Mouse (Mus musculus): ENCODE data around the gene Mkrn2os.

Gene Mkrn2os

DNA sequence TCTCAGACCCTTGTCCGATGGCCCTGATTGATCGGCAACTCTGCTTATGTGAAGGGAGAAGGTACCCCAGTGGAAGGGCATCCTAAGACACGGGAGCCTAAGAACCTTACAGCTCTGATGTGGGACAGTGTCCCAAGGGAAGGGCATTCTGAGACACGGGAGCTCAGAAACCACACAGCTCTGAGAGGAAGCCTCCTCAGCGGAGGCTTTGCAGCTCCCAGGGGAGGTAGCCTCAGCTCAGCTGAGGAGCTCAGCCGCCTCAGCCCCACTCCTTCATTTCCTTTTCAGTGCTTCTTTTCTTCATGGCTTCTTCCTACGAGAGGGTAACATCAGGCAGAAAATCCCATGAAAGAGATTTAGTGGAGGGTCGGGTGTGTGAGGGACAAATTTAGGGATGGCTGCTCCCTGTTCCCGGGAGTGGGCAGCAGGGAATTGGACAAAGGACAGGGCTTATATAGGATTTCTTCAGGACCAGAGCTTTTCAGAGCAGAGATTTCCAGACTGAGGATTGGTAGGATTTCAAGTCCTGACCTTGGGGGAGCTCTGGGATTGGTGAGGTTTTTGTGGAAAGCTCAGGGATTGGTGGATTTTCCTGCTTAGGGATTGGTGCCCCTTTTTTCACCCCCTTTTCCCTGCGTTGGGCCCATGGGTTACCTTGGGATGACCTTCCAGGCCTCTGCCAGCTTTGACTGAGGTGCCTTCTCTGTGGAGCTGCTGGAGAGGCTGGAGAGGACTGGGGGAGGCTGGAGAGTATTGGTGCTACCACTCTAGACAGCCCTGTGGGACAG is 9.9 kb downstream of the Mkrn2os start:
- DNase-seq = no peak

DNA sequence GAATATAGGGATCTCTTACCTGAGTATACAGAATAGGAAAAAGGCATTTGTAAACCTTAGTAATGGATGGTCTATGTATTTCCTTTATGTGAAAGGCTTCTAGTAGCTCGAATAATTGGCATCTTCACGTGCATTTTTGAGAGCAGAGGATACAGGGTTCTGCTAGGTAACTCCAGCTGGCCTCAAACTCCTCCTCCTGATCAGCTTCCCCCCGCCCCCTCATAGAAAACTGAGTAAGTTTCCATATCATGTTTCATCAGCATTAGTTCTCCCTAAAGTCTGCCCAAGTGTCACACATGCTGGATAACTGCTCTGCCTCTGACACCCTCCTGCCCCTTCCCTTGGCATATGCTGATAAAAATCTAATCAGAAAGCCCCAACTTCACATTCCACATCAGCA is 11.6 kb downstream of the Mkrn2os start:
- no peak for DNase-seq

DNA sequence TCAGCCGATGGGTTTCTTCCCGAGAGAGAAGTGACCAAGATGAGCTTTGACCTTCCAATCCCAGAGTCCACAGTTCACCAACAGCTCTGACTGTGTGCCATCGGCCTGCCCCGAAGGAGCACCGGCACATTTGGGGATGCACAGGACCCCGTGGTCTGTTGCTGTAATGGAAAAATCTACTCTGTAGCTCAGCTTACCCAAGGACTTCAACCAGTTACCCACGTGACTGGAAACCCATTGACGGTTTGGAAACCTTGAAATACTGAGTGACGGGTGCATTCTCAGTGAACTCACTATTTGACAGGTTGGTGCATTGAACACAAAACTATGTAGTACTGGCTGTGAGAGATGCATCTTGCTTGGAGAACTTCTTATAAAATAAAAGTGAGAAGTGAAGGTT is 14.4 kb downstream of the Mkrn2os start:
- DNase-seq = no peak

DNA sequence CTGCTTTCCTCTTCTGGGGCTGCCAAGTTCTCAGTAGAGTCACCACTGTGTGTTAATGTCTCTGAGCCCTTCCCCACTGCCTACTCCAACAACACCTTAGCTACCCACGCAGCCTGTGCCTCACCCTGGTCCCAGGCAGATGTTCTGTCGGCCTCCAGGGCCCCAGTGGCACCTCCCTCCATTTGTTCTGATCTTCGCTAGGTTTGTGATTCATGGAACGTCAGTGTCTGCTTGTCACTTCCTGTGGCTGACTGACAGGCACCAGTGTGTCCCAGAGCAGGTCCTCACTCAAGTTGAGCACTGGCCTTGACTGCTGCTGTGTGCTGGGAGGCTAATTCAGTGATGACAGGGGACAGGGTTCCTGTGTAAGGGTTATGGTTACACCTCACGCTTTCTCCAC is 15.0 kb downstream of the Mkrn2os start:
- no peak for DNase-seq

DNA sequence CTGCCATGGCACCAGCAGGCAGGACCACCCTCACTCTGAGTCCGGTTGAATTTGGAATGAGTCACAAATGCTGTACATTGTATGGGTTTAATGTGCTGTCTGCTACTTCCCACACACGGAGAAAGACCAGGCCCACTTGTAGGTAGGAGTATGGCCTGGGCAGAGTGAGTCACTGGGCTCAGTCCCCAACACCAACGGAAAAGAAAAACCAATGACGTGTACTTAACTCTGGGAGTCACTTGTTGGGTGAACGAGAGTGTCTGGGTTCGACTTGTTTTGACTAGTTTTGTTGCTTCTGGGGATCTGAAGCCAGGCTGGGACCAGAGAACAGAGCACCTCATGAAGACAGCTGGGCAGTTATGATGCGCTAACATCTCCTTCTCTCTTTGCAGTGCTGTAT is 18.2 kb downstream of the Mkrn2os start:
- no peak for DNase-seq

DNA sequence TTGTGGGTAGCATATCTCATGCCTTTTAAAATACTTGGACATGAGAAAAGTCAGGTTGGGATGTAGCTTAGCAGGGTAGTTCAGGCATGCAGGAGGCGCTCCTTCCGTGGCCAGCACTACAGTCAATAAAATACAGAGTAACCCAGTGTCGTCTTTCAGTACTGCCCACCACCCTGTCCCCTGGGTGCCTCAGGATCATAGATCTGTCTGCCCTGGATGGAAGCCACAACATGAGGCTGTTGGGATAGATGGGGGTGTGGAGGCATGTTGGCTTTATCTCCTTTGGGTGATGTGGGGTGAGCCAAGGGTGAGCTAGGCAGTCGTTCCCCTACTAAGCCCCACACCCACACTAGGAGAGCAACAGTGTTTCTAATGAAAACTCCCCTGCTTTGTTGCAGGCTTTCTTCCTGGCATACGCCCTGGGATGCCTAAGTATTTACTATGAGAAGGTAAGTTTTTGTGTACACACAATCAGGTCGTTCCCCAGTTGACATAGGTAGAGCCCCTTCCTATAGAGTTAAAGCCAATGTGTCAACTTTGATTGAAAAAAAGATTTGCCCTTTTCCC is 26.8 kb downstream of the Mkrn2os start:
- DNase-seq = no peak

DNA sequence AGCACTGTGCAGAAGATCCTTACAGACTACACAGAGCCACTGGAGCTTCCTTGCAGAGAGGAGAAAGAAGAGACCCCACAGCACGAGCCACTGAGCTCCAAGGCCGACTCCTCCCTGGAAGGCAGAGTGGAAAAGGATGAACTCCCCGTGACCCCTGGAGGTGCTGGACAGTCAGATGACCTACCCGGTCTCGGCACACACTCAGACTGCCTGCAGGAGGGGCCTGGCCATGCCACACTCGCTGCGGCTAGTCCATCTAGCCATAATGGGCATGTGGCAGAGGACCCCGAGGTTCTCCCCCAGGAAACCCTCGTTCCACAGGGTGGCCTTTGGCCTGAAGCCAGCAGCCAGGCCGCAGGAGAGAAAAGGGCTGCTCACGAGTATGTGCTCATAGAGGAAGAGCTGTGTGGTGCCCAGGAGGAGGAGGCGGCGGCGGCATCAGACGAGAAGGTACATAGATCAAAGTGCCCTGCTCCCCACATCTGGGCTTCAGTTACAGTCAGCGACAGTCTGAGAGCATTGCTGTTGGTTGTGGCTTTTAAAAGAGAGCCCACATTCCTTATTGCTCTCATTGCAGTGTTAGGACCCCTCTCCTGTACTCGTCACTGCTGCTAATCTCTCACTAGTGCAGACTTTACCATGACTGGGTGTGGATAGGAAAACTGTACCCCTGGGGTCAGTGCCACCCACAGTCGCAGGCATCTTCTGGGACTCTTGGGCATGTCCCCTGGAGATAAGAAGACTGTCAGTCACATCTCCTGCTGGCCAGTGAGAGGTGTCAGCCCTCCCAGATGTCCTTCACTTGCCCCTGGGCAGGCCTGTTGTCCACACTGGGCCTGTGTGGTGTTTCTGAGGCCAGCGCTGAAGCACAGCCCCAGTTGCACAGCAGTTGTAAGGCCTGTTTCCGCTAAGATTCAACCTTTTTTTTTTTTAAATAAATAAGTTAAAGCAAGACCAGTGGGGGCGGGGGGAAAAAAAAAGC is 32.4 kb downstream of the Mkrn2os start:
- DNase-seq = peak; percentile 44 to 65

DNA sequence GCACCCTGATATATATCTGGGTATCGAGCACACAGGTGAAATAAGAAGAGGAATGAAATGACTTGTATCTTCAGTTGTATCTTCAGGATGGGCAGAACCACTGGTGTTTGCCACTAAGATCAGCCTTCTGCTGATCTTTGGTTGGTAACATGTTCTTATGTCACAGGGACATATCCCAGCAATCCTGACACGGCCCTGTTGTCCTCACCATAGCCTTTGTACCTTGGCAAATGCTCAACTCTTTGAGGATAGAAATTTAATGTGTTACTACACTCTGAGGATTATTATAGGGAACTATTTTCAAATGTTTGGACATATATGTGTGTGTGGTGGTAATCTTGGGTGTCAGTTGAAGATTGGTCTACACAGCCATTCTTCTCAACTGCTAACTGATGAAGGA is 34.2 kb downstream of the Mkrn2os start:
- DNase-seq = peak in 1 of 2 experiments; percentile 22

DNA sequence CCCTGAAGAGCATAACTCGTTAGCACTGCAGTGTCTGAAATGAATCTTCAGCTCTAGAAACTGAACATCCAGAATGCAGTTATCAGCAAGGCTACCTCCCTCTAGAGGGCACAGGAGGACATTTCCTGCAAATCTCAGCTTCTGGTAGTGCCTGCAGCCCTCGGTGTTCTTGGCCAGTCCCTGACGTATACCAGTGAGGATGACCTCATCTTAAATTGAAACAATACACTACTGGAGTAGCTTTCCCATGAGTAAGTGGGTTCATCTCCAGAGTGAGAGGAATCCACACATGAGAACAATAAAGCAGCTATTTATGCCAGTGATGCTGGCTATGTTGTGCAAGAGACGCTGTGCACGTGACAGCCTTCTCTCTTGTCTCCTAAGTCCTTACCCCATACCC is 36.9 kb downstream of the Mkrn2os start:
- DNase-seq = no peak

DNA sequence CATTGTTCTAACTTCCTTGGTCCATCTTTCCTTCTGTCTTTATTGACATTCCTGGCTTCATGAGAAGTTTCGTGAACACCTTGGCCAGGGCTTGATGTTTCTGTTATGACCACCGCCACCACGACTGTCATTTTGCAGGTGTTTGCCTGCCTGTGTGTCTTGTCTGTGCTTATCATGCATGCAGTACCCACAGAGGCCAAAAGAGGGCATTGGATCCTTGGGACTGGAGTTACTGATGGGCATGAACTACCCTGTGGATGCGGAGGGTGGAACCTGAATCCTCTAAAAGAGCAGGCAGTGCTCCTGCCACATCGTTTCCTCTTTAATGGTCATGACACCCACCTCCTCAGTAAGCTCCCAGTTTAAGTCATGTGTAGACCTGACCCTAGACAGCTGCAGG is 46.1 kb downstream of the Mkrn2os start:
- DNase-seq = peak; percentile 42 to 78

DNA sequence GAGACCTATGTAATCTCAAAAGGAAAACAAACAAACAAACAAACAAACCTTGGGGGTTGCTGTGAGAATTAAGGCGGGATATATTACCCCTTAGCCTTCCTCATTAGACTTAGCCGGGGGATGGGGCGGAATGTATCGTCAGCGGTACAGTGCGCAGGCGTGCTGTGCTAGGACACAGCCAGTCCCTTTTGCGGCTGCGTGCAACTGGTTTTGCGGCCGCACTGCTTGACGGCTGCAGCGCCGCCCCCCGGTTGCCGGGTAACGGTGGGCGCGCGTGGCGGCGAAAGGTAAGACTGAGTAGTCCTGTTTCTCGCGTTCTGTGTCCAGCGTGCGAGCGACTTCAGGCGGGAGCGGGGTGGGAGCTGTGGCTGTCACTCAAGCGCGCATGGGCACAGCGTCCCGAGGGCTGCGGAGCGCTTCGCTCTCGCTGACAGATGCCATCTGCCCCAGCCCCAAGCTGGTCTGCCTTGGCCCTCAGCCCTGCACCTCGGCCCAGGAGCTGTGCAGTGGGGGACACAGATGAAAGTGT is 47.9 kb downstream of the Mkrn2os start, which contains the start of gene Tsen2:
Tsen2 (plus strand) TSS at position 223 of the 529 bp plus-strand sequence.
- peak; percentile 96 to 98 for DNase-seq

DNA sequence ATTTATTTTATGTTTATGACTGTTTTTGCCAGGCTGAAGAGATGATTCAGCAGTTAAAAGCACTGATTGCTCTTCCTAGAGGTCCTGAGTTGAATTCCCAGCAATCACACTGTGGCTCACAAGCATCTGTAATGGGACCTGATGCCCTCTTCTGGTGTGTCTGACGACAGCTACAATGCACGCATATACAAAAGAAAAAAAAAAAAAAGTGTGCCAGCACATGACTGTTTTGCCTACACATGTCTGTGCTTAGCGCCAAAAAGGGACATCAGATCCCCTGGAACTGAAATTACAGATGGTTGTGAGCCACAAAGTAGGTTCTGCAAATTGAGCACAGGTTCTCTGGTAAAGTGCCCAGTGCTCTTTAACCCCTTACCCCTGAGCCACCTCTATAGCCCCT is 50.0 kb downstream of the Mkrn2os start:
- DNase-seq = no peak

DNA sequence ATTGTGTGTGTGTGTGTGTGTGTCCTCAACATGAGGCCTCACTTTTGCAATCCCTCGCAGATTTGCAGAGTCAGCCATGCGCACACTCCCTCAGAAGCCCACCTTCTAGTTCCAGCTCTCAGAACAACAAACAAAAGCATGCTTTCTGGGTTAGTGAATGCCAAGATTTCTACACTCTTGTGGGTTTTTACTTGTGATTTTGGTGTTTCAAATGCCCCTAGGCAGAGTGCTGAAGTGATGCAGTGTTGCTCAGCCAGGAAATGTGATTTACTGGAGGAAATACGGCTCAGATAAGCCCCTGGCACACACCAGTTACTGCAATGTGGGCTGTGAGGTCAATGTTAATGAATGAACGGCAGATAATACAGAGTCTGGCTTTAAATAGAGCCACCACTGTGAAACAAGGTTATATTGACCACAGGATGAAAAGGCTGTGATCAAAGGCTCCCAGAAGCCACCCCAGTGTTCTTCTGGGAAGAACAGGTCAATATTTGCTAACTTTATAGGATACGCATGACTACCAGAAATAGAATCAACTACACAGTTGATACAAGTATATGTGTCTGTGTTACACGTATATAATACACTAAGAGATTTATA is 50.6 kb downstream of the Mkrn2os start:
- no peak for DNase-seq

DNA sequence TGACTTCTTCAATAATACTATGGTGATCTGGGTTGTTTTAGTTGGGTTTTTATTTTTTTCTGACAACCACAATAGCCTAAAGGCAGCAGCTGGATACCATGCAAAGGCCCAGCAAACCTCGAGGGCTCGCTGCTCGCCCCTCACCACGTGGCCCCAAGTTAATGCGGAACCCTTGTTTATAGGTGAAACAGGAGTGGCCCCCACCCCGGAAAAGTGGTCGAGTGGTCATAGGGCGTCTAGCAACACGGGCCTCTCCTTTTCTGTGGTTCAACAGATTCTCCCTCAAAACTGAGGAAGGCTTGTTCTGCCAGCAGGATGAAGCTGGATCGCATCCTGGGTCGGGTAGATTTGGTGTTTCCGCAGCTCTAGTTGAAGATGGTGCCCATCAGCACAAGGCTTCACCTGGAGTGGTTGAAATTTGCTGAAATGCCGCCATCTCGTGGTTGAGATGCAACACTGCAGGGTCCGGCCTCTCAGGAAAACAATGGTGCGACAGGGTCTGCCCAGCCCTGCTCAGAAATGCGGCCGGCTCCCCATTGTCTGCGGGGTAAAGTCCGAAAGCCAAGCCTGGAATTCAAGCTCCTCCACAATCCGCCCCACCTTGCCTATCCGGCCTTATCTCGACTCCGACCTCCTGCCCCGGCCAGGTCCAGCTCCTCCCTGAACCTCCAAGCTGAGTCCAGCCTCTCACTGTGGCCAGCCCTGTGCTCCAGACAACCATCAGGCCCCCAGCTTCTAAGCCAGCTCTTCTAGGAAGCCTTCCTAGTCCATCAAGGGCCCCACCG is 53.5 kb downstream of the Mkrn2os start:
- DNase-seq = peak; percentile 47 to 82

DNA sequence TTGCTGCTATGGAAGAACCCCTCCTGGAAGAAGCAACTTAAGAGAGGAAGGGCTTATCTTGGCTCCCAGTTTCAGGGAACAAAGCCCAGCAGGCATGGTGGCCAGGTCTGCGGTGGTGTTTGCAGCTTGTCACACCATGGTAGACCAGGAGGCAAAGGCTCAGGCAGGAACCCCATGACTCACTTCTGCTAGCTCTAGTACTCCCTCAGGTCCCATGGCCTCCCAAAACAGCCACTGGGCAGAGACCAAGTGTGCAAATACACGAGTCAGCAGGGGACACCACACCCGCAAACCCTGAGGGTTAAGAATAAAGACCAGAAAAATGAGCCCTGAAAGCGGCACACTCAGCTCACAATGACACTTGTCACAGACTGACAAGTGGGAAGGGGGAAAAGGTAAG is 56.2 kb downstream of the Mkrn2os start:
- no peak for DNase-seq

DNA sequence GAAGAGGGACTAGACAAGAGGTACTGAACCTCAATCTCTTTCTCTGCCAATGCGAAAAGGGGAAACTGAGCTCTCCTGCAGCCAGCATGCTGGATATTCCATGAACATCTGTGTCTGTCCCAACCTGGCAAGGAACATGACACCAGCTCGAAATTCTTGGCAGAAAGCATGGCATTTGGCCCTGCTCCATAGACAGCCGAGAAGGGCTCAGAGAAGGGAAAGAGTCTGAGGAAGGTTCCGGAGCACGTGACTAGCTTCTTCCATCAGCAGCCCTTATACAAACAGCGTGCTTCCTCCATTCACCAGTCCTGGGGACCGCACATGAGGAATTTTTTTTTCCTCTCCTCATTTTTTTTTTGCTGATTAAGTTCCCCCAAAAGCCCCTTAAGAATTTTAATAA is 57.8 kb downstream of the Mkrn2os start:
- DNase-seq = no peak

Measured in kidney, adult 8-10 months (tissue).